Mouse (Mus musculus) limb, embryonic 14.5 days (tissue): ENCODE data around the gene Abcc5. TPM values are rescaled to one million over a fixed set of nuclear protein-coding genes. Genes with fewer than 3 reads are reported as not detected.

ENCODE experiments used
- ATAC-seq: fragments of 200-750 bp; cut with Nextera tagmentation; 2 replicates; pipeline ENCODE4 v1.8.0; 2017; ENCODE audit warnings: low read depth, moderate number of reproducible peaks, moderate TSS enrichment; ENCODE audit not compliant: low FRiP score
- DNase-seq: peaks from one replicate; pipeline ENCODE4 v3.0.0-alpha.2; 2015; ENCODE audit warnings: low spot score
- H3K27ac ChIP-seq: fragments of 300-500 bp; sonication (generic); replicated peaks from 2 replicates; pipeline ENCODE4 v1.5.1; 2014; ENCODE audit warnings: low read depth, mild to moderate bottlenecking, low read length, moderate library complexity, mixed read lengths
- H3K27me3 ChIP-seq: fragments of 300-500 bp; sonication (generic); 2 replicates; pipeline ENCODE4 v1.6.1; 2014; ENCODE audit warnings: low read length, mixed read lengths; ENCODE audit not compliant: control insufficient read depth, insufficient read depth
- H3K36me3 ChIP-seq: fragments of 300-500 bp; sonication (generic); 2 replicates; pipeline ENCODE4 v1.6.1; 2014; ENCODE audit warnings: mild to moderate bottlenecking, low read length, moderate library complexity, mixed read lengths; ENCODE audit not compliant: control insufficient read depth, insufficient read depth
- H3K4me1 ChIP-seq: fragments of 300-500 bp; sonication (generic); 2 replicates; pipeline ENCODE4 v1.6.1; 2014; ENCODE audit warnings: antibody characterized with exemption, low read length, mixed read lengths; ENCODE audit not compliant: control insufficient read depth, insufficient read depth
- H3K4me2 ChIP-seq: fragments of 300-500 bp; sonication (generic); replicated peaks from 2 replicates; pipeline ENCODE4 v1.6.1; 2014; ENCODE audit warnings: low read depth, mild to moderate bottlenecking, low read length, moderate library complexity; ENCODE audit not compliant: severe bottlenecking
- H3K4me3 ChIP-seq: fragments of 300-500 bp; sonication (generic); replicated peaks from 2 replicates; pipeline ENCODE4 v1.5.1; 2014; ENCODE audit warnings: low read length
- H3K9ac ChIP-seq: fragments of 300-500 bp; sonication (generic); 2 replicates; pipeline ENCODE4 v1.6.1; 2014; ENCODE audit warnings: mild to moderate bottlenecking, low read depth, low read length, moderate library complexity; ENCODE audit not compliant: severe bottlenecking
- H3K9me3 ChIP-seq: fragments of 300-500 bp; sonication (generic); 2 replicates; pipeline ENCODE4 v1.6.1; 2016; ENCODE audit warnings: low read length; ENCODE audit not compliant: control insufficient read depth
- POLR2A ChIP-seq: fragments of 200-500 bp; IDR thresholded peaks from 2 replicates; pipeline ENCODE4 v1.8.0; 2012; ENCODE audit warnings: inconsistent platforms, mild to moderate bottlenecking, moderate library complexity, borderline replicate concordance; ENCODE audit not compliant: insufficient read depth, insufficient read length; ENCODE audit errors: extremely low read depth
- WGBS: fragments of 180-500 bp; shearing (Covaris S2); extraction: QIAGEN DNeasy Blood & Tissue Kit; methylation state at CpG from one replicate; pipeline ENCODE4 v1.1.7; 2014; 5-methylcytosine and 5-hydroxymethylcytosine counted together
- polyA plus RNA-seq, 2 experiments: library from polyadenylated mRNA; depleted of rRNA in 1 of 2; stranded (reverse) in 1 of 2; unstranded in 1 of 2; fragments of >200 nt; fragmentation: Nextera tagmentation in 1 of 2; extraction: Ambion mirVana in 1 of 2; gene quantifications; 2 replicates each; pipeline versions ENCODE4 v1.2.1 to v1.2.3; 2012 to 2014

Abcc5 gene
- polyA plus RNA-seq, 2 experiments = 73.1 to 223 TPM

GRCm38 (mm10) chr16:20359643-20360295, 66.4 kb downstream of the Abcc5 start:
- H3K9ac ChIP-seq = no peak overlapping the region

GRCm38 (mm10) chr16:20357837-20358236, 68.4 kb downstream of the Abcc5 start:
- Histone ChIP-seq H3K4me3 (no peak overlapping the region), H3K9ac (no peak overlapping the region), H3K27ac (no peak overlapping the region), H3K36me3 (peaks cover 73% of the 10 kb centered on the region), H3K4me2 (no peak overlapping the region), H3K4me1 (no peaks in the 10 kb centered on the region), H3K27me3 (no peaks in the 10 kb centered on the region), H3K9me3 (no peaks in the 10 kb centered on the region)
- DNase-seq (no peak), ATAC-seq (no peak)
- 96% methylated on average over 5 of the region's 5 CpGs for WGBS
- TF ChIP-seq POLR2A = no peak

More at GRCm38 (mm10) chr16:20359643-20360295, 66.4 kb downstream of the Abcc5 start:
- ATAC-seq (no peak), DNase-seq (no peak)
- no peak for TF ChIP-seq POLR2A
- Histone ChIP-seq H3K36me3 (peaks cover 79% of the 10 kb centered on the region), H3K4me2 (no peak overlapping the region), H3K4me3 (no peak overlapping the region), H3K27ac (no peak overlapping the region), H3K27me3 (no peaks in the 10 kb centered on the region), H3K4me1 (no peaks in the 10 kb centered on the region), H3K9me3 (no peaks in the 10 kb centered on the region)
- 85% methylated on average over 9 of the region's 9 CpGs for WGBS

DNA sequence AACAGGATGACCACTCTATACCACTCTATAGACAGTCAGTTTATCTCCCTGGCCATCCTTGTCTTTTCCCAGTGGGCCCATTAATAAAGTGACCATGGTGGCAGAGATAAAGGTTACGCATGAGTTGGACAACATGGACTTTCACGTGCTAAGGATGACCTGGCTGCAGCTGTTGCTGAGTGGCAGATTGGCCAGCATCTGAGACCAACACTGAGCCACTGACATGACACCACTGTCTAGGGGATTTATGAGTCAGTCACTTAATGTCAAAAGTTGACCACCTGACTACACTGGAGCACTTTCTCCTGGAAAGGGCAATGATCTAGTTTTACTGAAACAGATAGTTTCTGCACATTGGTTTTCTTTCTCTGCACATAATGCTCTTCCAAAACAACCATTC, 71.4 kb downstream of the Abcc5 start:
- no peaks in the 10 kb centered on the region for H3K9me3 ChIP-seq
- no peak overlapping the region for H3K27ac ChIP-seq
- ATAC-seq = no peak
- H3K36me3 ChIP-seq = peaks cover 62% of the 10 kb centered on the region
- DNase-seq = no peak
- whole genome bisulfite sequencing = 90% methylated on average over 2 of the region's 2 CpGs
- TF ChIP-seq POLR2A = no peak
- H3K27me3 ChIP-seq = no peaks in the 10 kb centered on the region
- H3K9ac ChIP-seq = no peak overlapping the region
- no peak overlapping the region for H3K4me3 ChIP-seq
- H3K4me1 ChIP-seq = no peaks in the 10 kb centered on the region
- H3K4me2 ChIP-seq = no peak overlapping the region

DNA sequence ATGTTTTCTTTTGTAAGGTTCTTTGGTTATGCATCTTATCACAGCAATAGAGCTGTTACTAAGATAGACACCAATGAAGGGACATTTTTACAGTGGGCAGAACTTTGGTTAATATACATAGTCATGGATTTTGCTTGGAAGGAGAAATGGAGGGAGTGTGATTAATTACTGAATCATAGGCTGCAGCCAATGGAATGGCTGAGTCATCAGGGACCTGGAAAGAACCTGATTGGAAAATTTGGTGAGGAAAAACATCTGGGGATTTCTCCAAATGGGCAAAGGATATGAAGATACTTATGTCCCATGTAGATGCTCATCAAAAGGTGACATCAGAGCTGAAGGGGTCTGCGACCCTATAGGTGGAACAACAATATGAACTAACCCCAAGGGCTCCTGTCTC, 72.2 kb downstream of the Abcc5 start:
- DNase-seq = no peak
- no peak for ATAC-seq
- Histone ChIP-seq H3K36me3 (peaks cover 64% of the 10 kb centered on the region), H3K4me1 (no peaks in the 10 kb centered on the region), H3K27ac (no peak overlapping the region), H3K9ac (no peak overlapping the region), H3K4me3 (no peak overlapping the region), H3K27me3 (no peaks in the 10 kb centered on the region), H3K9me3 (no peaks in the 10 kb centered on the region), H3K4me2 (no peak overlapping the region)
- WGBS = 95% methylated on average over 1 of the region's 1 CpGs
- TF ChIP-seq POLR2A = no peak

DNA sequence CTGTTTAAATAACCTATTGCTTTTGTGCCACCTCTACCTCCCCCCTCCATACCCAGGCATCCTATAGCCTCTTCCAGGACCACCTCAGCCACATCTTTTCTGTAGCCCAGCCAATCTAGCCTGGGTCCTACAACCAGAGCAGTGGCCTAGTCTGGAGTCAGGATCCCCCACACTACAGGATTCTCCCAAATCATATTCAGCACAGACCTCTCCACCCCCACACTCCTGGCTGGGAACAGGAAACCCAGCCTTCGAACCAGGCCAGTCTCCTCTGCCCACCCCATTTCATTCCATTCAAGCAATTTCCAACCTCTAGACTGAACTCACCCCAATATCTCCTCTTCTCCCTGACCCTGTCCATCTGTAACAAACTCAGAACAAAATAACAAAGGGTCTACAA, 80.7 kb downstream of the Abcc5 start:
- no peak overlapping the region for H3K4me3 ChIP-seq
- peaks cover 52% of the 10 kb centered on the region for H3K36me3 ChIP-seq
- DNase-seq = no peak
- no peaks in the 10 kb centered on the region for H3K27me3 ChIP-seq
- no peaks in the 10 kb centered on the region for H3K4me1 ChIP-seq
- 88% methylated on average over 1 of the region's 1 CpGs for WGBS
- H3K9me3 ChIP-seq = no peaks in the 10 kb centered on the region
- H3K27ac ChIP-seq = no peak overlapping the region
- H3K9ac ChIP-seq = no peak overlapping the region
- ATAC-seq = no peak
- TF ChIP-seq POLR2A = no peak
- no peak overlapping the region for H3K4me2 ChIP-seq

GRCm38 (mm10) chr16:20338616-20339015, 87.6 kb downstream of the Abcc5 start:
- Histone ChIP-seq H3K4me1 (no peaks in the 10 kb centered on the region), H3K4me3 (no peak overlapping the region), H3K27ac (no peak overlapping the region), H3K9me3 (no peaks in the 10 kb centered on the region), H3K27me3 (no peaks in the 10 kb centered on the region), H3K4me2 (no peak overlapping the region), H3K9ac (no peak overlapping the region), H3K36me3 (peaks cover 59% of the 10 kb centered on the region)
- 88% methylated on average over 3 of the region's 3 CpGs for WGBS
- no peak for TF ChIP-seq POLR2A
- ATAC-seq (no peak), DNase-seq (no peak)
